Mouse (Mus musculus): Measurements from ENCODE around the gene Mapk13.
"Not testable (repeated sequence)": the region's sequence is repeated elsewhere in the genome, so short reads cannot be mapped to it uniquely, and the experiment has no call there.

Mapk13 gene

DNA sequence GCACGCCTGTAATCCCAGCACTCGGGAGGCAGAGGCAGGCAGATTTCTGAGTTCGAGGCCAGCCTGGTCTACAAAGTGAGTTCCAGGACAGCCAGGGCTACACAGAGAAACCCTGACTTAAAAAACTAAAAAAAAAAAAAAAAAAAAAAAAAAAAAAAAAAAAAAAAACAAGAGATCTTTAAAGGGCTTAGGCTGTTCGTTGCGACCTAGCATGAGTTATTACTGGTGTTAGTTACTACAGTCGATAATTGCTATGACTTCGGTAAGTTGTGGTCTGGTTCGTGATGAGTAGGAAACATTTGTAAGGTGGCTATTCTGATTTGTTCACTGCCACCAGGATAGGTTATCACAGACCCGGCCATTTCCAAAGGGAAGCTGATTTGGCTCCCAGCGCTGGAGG lies 47.2 kb downstream of the Mapk13 start:
- DNase-seq = not testable (repeated sequence)

DNA sequence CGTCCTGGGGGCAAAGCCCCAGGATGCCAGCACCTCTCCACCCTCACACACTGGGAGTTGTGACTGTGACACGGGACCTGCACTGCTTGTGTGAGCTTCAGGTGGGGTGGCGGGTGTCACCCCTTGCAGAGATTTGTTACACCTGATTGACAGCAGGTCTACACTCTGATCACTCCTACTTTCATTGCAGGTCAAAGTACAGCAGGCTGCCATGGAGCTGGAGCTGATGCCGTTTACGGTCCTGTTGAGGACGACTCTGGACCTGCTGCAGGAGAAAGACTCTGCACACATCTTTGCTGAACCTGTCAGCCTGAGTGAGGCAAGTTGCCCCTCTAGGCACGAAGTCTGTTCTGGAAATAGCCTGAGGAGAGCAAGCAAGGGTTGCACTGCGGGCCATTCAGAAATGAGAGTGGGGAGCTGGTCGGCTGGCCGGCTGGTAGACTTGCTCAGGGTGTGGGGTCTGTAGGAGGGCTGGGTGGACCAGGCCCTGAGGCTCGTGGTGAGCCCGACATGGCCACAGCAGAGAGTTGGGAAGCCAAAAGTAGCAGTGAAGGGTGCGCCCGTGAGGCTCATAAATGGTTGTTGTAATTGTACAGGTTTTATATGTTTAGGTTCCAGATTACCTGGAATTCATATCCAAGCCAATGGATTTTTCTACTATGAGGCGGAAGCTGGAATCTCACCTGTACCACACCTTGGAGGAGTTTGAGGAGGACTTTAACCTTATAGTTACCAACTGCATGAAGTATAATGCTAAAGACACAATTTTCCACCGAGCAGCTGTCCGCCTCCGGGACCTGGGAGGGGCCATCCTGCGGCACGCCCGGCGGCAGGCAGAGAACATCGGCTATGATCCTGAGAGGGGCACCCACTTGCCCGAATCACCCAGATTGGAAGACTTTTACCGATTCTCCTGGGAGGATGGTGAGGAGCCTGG lies 48.0 kb downstream of the Mapk13 start:
- DNase-seq = no peak

- DNase-seq = no peak
Measured at GRCm38 (mm10) chr17:28820189-28820588, 51.1 kb downstream of the Mapk13 start.

DNA sequence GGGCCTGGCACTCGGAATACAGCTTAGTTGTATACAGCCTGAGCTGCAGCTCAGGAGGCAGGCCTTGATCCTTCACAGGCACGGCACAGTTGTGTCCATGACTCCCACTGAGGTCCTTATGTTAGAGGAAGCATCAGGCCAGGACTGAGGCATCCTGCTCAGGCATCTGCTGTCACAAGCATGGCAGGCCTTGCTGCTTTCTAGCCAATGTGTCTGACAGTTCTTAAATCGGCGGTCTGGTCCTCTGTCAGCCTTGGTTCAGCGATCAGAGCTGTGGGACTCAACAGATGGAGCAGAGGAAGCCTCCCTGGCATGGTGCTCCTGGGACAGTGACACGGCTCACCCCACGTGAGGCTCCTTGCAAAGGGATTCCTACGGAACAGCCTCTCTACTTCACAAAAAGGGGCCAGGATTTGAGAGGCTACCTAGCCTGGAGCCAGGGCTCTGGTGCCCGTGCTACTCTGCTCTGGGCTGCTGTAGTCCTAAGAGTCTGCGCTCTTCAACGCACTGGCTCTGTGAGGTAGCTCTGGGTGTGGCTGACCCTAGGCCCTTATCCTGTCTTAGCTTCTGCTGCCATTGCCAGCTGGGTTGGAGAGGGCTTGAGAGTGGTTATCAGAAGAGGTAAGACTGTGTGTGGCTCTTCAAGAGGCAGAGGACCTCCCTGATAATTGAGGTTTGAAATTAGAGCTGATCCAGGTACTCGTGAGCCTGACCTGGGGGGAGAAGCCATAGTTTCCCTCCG lies 54.1 kb downstream of the Mapk13 start:
- DNase-seq = no peak

DNA sequence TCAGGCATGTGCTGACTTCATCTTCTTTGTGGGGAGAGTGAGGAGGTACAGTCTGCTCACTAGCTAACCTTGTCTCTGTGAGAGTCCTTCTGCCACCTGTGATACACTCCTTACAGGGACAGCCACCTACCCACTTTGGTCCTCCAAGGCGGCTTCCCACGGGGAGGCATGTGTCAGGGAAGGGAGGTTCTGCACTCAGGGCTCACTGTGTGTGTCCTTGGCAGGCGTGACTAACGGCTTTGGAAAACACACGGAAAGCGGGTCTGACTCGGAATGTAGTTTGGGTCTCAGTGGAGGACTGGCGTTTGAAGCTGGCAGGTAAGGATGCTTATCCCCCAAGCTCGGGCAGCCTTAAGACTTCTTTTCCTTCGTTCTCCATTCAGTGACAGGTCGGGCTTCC lies 54.7 kb downstream of the Mapk13 start:
- no peak for DNase-seq

DNA sequence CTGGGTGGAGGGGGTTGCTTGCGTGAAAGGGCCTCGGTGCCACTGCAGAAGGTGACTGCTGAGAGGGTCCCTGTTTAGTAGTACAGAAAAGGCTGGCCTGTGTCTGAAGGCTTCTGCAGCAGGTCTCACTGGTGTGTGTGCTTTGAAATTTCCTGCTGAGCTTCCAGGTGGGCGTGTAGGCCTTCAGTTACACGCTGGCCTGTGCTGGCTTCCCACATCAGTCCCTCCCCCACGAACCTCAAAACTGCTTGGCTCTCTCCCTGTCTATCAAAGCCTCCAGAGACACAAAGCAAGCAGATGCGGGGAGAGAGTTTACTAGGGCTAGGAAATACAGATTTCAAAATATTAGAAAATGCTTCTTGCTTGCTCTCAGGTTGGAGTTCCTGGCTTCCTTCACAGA lies 55.8 kb downstream of the Mapk13 start:
- DNase-seq = no peak

- no peak for DNase-seq
Measured at GRCm38 (mm10) chr17:28825359-28826041, 56.4 kb downstream of the Mapk13 start.

DNA sequence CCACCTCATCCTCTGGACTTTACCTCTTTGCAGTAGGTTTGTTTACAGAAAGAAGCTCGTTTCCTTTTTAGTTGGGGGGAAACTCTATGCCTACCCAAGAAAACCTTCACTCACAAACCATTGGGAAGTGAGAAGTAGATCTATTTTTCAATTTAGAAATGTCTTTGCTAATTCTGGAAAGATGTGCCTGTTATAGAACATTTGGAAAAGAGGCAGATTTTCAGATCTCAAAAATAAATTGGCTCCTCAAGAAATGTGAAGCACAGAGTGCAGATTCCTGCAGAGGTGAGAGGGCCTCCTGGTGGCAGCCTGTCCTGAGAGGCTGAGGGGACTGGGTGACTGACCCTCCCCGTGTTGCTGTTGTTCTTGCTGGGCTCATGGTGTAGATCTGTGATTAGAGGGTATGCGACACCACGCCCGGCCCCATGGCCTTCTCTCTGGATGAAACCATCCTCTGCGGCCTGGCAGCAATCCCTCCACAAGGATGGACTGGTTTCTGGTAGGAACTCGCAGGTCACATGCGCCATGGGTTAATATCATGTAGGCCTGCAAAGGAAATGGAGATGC lies 58.7 kb downstream of the Mapk13 start:
- no peak for DNase-seq

- no peak for DNase-seq
Measured at GRCm38 (mm10) chr17:28829120-28829519, 60.0 kb downstream of the Mapk13 start.
